Mouse (Mus musculus): ENCODE results near the gene Prpsap1.
"Not testable (repeated sequence)": the region's sequence is repeated elsewhere in the genome, so short reads cannot be mapped to it uniquely, and the experiment has no call there.

Gene Prpsap1

GRCm38 (mm10) chr11:116515330-116516020, 21.5 kb upstream of the Prpsap1 start:
- DNase-seq = no peak

DNA sequence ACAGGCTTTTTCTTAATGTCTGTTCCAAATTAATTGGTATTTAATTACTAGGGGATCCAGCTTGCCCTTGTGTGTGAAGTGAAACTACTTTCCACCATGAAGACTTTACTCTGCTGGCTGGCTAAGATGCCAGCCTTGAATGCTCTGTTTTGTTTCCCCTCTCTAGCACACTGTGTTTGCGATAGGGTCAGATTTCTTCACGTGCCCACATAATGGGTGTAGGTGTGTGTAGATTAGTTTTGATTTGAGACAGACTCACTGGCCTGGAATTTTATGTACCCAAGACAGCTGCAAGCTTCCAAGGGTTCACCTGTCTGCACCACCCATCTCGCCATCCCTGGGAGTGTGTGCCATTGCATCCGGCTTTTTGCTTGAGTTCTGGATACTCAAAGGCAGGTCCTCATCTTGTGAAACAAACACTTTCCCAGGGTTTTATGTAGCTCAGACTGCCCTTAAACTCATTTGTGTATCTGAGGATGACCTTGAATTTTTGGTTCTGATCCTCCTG, 19.6 kb upstream of the Prpsap1 start:
- peak in 1 of 2 experiments; percentile 43 for DNase-seq

GRCm38 (mm10) chr11:116512987-116513386, 19.0 kb upstream of the Prpsap1 start:
- no peak for DNase-seq

GRCm38 (mm10) chr11:116512154-116512553, 18.2 kb upstream of the Prpsap1 start:
- DNase-seq = no peak

- no peak for DNase-seq
These were observed 17.4 kb upstream of the Prpsap1 start for GRCm38 (mm10) chr11:116511301-116511868.

GRCm38 (mm10) chr11:116508689-116509088, 14.7 kb upstream of the Prpsap1 start:
- no peak for DNase-seq

DNA sequence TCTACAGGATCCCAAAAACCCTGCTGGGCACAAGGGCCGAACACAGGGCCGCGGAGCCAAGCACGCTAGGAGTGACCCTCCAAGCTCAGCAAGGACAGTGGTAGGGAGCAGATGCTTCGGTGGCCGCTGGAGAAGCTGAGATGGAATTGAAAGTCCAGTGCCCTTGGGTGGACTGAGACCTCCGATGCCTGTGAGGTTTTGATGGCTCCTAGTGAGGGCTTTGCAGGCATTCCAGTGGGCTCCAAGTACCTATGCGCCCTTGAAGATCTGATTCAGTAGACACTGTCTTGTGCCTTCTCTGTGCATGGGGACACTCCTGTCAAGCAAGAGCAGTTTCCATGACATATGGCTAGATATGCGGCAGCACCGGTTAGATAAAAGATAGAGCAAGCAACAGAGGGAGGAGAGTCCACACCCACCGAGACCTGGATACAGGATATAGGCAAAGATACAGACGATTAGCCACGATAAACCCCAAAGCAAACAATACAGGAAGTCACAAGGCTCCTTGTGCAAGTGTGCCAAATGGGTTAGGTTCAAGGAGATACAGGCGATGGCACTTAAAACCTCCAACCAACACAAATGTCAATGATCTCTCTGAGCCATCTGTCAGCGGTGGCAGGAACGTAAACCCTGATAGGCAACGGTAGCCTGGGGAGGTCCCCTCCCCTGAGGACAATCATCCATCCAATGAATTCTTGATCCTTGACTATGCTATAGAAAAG, 12.3 kb upstream of the Prpsap1 start:
- DNase-seq = no peak

DNA sequence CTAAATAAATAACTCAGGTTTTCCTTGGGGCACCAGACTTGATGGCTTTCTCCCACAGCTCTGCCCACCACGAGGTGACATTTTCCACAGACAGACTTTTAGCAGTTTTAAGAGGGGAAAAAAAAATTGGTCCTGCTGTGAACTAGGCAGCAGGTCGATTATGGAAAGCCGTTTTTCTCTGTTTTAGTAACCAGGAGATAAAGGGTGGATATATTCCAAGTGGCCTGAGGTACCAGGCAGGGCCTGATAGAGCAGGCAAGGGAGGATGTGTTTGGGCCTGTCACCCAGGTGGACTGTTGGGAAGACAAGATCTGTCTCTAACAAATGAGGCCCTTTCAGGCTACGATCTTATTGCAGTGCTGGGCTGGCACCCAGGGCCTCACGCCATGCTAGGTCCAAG, 11.6 kb upstream of the Prpsap1 start:
- no peak for DNase-seq

- DNase-seq = peak; percentile 61 to 76
These were observed 10.5 kb upstream of the Prpsap1 start for GRCm38 (mm10) chr11:116504516-116504915.

GRCm38 (mm10) chr11:116501005-116501746, 7.2 kb upstream of the Prpsap1 start:
- DNase-seq = peak in 1 of 2 experiments; percentile 33

DNA sequence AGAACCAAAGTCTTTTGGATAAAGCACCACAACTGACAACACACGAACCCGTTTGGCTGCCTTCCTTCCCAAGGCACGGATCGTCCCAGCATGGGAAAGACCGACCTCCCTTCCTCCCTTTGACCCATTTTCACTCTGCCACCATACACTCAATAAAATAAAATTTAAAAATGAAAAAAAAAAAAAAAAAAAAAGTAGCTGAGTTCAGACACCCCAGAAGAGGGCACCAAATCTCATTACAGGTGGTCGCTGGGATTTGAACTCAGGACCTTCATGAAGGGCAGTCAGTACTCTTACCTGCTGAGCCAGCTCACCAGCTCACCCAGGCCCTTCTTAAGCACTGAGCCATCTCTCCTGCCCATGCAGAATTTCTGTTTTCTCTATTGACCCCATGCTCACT, 5.0 kb upstream of the Prpsap1 start:
- no peak for DNase-seq

- no peak for DNase-seq
These were observed 4.6 kb upstream of the Prpsap1 start for GRCm38 (mm10) chr11:116498596-116498995.

DNA sequence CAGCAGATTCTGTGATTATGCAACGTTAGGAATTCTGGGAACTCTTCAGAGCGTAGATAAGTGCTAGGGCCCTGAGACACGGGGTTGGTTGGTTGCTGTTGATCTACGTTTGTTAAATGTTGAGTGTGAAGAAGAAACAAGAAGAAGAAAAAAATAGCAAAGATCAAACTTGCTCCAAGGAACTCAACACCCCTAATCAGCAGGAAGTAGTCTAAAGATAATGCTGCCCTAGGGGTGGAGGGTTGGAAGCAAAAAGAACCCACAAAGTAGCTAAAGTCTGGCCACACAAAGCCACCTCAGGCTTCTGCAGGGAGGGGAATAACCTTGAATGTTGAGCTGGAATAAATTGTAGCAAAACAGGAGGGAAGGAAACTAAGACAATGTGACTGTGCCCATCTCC, 3.3 kb upstream of the Prpsap1 start:
- no peak for DNase-seq

DNA sequence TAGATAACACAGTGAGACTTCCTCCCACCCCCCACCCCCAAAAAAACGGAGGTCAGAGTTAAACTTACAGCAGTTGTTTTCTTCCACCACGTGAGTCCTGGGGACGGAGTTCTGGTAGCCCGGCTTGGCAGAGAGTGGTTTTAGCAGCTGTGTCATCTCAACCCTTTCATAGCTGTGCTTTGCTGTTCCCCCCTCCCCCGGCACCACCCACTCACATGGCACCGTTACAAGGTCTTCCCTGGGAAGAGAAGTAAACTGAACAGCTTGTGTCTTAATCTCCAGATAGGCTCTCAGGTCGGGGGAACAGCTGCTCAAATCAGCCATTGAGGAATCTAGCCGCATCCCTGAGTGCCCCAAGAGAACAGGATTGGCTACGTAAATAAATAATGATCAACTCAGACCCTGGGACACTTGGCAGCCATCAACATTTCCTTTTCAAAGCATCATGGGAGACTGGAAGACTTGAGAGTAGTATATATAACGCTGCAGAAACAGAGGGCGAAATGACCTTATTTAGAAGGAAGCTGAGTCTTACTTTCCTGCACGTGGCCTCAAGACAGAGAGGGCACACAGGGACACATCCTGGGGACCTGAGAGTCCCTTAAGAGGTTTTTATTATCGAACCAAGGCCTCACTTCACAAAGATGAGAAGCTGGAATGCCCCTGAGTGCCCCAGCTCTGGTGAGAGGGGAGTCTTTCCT, 622 bp upstream of the Prpsap1 start:
- peak; percentile 66 to 76 for DNase-seq

DNA sequence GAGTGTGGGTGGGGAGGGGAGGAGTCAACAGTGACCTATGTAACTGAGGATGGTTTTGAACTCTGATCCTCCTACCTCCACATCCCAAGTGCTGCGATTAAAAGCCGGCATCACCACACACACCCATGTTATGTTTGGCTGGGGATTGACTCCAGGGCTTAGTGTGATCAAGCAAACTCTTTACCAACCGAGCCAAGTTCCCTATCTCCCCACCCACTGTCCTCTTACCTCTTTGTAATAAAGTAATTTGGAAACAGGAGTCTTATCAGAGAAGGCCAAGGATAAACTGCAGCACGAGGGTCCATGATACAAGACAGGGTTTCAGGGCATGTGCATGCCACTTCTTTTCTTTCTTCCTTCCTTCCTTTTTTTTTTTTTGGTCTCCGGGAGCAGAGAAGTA, 811 bp downstream of the Prpsap1 start:
- DNase-seq = no peak

GRCm38 (mm10) chr11:116492507-116492906, 1.5 kb downstream of the Prpsap1 start:
- not testable (repeated sequence) for DNase-seq

DNA sequence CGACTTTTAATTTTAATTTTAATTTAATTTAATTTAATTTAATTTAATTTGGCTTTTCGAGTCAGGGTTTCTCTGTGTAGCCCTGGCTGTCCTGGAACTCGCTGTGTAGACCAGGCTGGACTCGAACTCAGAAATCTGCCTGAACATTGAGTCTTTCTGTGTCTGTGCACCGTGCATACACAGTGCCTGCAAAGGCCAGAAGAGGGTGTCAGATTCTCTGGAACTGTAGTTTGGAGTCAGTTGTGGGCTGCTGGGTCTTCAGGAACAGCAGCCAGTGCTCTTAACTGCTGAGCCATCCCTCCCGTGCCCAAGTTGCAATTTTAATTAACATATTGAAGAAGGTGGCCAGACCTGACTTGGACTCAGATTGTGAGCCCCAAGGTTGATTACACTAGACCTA, 2.7 kb downstream of the Prpsap1 start:
- no peak for DNase-seq

GRCm38 (mm10) chr11:116490232-116491107, 3.5 kb downstream of the Prpsap1 start:
- peak; percentile 85 to 88 for DNase-seq

DNA sequence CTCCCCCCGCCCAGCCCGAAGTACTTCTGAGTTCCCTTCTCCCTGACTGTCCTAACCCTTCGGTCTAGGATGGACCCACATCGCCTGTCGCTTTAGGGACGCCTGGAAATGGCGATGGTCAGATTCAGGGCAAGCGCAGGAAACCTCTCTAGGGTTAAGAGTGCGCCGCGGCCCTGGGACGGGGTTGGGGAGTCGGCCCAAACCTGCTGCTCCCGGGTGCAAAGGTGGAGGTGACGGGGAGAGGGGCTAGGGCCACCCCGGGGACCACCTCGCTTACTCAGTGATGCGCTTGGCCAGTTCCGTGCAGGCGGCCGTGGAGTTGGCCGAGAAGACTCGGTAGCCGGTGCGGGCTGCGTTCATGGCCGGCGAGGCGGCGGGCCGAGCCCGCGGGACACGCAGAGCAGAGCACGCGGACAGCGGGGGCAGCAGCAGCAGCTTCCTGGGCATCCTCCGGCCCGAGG, 4.2 kb downstream of the Prpsap1 start:
- peak in 1 of 2 experiments; percentile 15 for DNase-seq

DNA sequence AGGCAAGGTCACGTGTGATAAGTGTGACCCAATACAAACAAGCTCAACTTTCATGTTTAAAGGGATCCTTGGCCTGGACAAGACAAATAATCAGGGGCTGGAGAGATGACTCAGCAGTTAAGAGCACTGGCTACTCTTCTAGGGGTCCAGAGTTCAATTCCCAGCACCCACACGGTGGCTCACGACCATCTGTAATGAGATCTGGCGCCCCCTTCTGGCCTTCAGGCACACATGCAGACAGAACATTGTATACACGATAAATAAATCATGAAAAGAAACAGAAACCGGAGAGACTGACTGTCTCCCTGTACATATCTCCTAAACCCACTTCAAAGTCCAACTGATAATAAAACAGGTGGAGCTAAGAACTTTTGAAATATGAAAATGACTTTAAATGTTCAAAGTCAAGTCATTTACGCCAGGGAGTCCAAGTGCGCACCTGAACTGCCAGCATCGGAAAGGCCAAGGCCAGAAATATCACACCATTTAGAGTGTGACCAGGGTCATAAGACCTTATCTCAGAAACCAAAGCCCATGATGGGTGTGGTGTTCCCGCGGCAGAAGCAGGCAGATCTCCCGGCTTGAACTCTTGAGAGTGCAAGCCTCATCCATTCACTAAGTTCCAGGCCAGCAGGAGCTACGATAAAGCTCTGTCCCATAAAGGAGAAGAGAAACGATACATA, 5.2 kb downstream of the Prpsap1 start:
- DNase-seq = no peak

GRCm38 (mm10) chr11:116488207-116488606, 5.8 kb downstream of the Prpsap1 start:
- DNase-seq = no peak
